Mouse (Mus musculus) liver, embryonic 12.5 days (tissue): ENCODE measurements around the gene Enpp3. TPM values are rescaled to one million over a fixed set of nuclear protein-coding genes. Genes with fewer than 3 reads are reported as not detected.
"Not testable (repeated sequence)": the region's sequence is repeated elsewhere in the genome, so short reads cannot be mapped to it uniquely, and the experiment has no call there.

Experiments used
- ATAC-seq: fragments of 200-750 bp; cut with Nextera tagmentation; 2 replicates; pipeline ENCODE4 v1.8.0; 2017; ENCODE audit warnings: moderate number of reproducible peaks, mild to moderate bottlenecking, moderate library complexity
- H3K27ac ChIP-seq: fragments of 300-500 bp; sonication (generic); 2 replicates; pipeline ENCODE4 v1.5.1; 2016; ENCODE audit warnings: mild to moderate bottlenecking
- H3K27me3 ChIP-seq: fragments of 300-500 bp; sonication (generic); replicated peaks from 2 replicates; pipeline ENCODE4 v1.6.1; 2016; ENCODE audit warnings: mild to moderate bottlenecking, moderate library complexity
- H3K36me3 ChIP-seq: fragments of 300-500 bp; sonication (generic); 2 replicates; pipeline ENCODE4 v1.6.1; 2016; ENCODE audit warnings: mild to moderate bottlenecking, moderate library complexity
- H3K4me1 ChIP-seq: fragments of 300-500 bp; sonication (generic); 2 replicates; pipeline ENCODE4 v1.6.1; 2016
- H3K4me2 ChIP-seq: fragments of 300-500 bp; sonication (generic); 2 replicates; pipeline ENCODE4 v1.6.1; 2016; ENCODE audit warnings: mild to moderate bottlenecking, moderate library complexity
- H3K4me3 ChIP-seq: fragments of 300-500 bp; sonication (generic); 2 replicates; pipeline ENCODE4 v1.5.1; 2016; ENCODE audit warnings: mild to moderate bottlenecking, moderate library complexity
- H3K9ac ChIP-seq: fragments of 300-500 bp; sonication (generic); 2 replicates; pipeline ENCODE4 v1.6.1; 2016; ENCODE audit warnings: mild to moderate bottlenecking, moderate library complexity
- H3K9me3 ChIP-seq: fragments of 300-500 bp; sonication (generic); replicated peaks from 2 replicates; pipeline ENCODE4 v1.6.1; 2016; ENCODE audit warnings: mild to moderate bottlenecking, moderate library complexity
- WGBS: fragments of 180-500 bp; shearing (Covaris S2); methylation state at CpG from one replicate; pipeline ENCODE4 v1.1.7; 2016; ENCODE audit not compliant: insufficient replicate concordance; 5-methylcytosine and 5-hydroxymethylcytosine counted together
- polyA plus RNA-seq: library from polyadenylated mRNA; unstranded; fragments of >200 nt; fragmentation: Nextera tagmentation; extraction: Ambion mirVana; gene quantifications from 2 replicates; pipeline ENCODE4 v1.2.1, GENCODE M21; 2016

The Enpp3 gene
- polyA plus RNA-seq, 1 experiment from 2014 or later, result 1.3 TPM

DNA sequence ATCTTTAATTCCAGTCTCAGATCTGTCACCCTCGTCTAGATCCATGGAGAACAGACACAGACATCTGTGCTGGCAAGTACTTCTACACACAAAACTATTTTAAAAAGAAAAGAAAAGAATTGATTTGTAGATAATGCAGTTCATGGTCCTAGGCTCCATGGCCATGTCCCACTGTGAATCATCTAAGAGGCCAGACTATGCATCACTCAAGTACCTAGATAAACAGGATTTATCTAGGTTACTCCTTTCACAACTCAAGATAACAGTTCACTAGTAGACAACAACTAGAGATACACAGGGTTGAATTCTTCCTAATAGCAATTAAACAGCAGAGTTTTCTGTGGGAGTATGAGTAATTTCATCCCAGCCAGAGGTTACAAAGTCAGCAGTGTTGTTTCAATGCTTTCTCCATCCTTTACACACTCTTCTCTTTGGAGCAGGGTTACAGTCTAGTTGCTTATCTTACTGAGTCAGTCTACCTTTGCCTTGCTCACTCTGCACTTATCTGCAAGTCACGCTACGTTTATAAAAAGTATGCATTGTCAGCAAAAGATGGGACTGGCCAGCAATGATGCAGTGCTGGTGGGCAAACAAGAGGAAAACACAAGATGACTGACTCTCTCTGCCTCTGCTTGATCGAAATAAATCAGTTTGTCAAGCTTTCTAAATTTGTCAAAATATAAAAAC is 20.5 kb downstream of the Enpp3 start:
- H3K36me3 ChIP-seq, result no peaks in the 10 kb centered on the region
- 0 out of 2 replicates have a peak, but pooled peaks cover 3% of the 10 kb centered on the region for H3K27me3 ChIP-seq
- peak; percentile 84 for ATAC-seq
- H3K4me1 ChIP-seq, result peaks cover 50% of the 10 kb centered on the region
- H3K9me3 ChIP-seq, result no peaks in the 10 kb centered on the region
- no peak overlapping the region for H3K4me3 ChIP-seq
- no peak overlapping the region for H3K9ac ChIP-seq
- peak overlapping the region; percentile 75 for H3K27ac ChIP-seq
- 35% methylated on average over 4 of the region's 4 CpGs for WGBS
- peak overlapping the region; percentile 29 for H3K4me2 ChIP-seq

DNA sequence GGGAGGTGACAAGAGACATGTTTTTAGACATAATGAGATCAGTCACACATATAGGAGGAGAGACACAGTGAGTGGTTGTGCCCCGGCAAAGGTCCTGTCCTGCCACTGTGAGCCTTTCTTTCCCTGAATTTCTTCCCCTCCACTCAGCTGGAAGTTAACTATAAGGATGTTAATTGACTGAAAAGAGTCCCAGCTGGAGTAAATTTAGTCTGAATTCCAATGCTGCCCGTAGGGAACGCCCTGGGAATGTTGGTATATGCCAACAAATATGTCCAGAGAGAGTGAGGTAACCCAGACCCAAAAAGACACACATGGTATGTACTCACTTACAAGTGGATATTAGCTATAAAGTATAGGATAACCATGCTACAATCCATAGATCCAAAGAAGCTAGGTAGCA is 23.1 kb downstream of the Enpp3 start:
- peaks cover 29% of the 10 kb centered on the region for H3K4me1 ChIP-seq
- 75% methylated on average over 3 of the region's 3 CpGs for WGBS
- H3K4me2 ChIP-seq, result no peak overlapping the region
- H3K36me3 ChIP-seq, result no peaks in the 10 kb centered on the region
- H3K9ac ChIP-seq, result no peak overlapping the region
- H3K27me3 ChIP-seq, result 0 out of 2 replicates have a peak, but pooled peaks cover 3% of the 10 kb centered on the region
- ATAC-seq, result no peak
- no peaks in the 10 kb centered on the region for H3K9me3 ChIP-seq
- no peak overlapping the region for H3K27ac ChIP-seq
- no peak overlapping the region for H3K4me3 ChIP-seq

DNA sequence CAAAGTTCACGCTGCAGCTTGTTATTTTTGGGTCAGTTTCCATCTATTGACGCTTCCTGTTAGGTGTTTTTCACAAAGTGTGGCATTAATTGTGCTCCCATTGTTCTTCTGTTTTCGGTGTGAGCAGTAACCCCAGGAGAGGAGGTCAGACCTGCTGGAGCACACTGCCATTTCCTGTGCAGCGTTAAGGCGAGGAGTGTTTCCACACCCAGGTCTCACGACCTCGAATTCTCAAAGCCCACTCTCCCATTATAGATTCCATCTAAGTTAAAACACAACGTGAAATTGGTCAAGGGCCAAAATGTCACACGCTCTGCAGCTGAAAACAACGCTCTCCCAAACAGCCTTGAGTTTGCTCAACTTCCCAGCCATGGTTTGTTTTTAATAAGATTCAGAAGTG is 32.0 kb downstream of the Enpp3 start:
- Histone ChIP-seq H3K27me3 (peaks cover 5% of the 10 kb centered on the region; the same call in 1 of the 2 replicates), H3K27ac (no peak overlapping the region), H3K4me2 (no peak overlapping the region), H3K4me3 (no peak overlapping the region), H3K4me1 (peaks cover 9% of the 10 kb centered on the region), H3K9me3 (no peaks in the 10 kb centered on the region), H3K9ac (no peak overlapping the region), H3K36me3 (no peaks in the 10 kb centered on the region)
- 48% methylated on average over 10 of the region's 10 CpGs for WGBS
- ATAC-seq, result no peak

DNA sequence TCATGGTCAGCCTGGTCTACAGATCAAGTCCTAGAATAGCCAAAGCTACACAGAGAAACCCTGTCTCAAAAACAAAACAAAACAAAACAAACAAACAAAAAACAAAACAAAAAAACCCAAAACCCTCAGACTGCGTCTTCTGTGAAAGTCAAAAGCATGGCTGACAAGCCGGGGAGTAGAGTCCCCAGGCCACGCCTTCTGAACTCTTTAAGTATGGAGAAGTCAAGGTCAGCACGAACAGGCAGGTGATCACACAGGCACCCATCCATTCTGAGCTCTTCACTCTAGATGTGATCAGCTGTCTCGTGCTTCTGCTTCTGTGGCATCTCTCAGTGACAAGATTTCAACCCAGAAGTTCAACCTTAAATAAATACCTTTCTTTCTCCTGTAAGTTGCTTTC is 35.9 kb downstream of the Enpp3 start:
- no peaks in the 10 kb centered on the region for H3K36me3 ChIP-seq
- no peak overlapping the region for H3K4me3 ChIP-seq
- H3K9me3 ChIP-seq, result 0 out of 2 replicates have a peak, but pooled peaks cover 5% of the 10 kb centered on the region
- H3K9ac ChIP-seq, result no peak overlapping the region
- H3K27ac ChIP-seq, result no peak overlapping the region
- H3K27me3 ChIP-seq, result no peaks in the 10 kb centered on the region
- peaks cover 14% of the 10 kb centered on the region for H3K4me1 ChIP-seq
- ATAC-seq, result no peak
- no peak overlapping the region for H3K4me2 ChIP-seq
- WGBS, result 75% methylated on average over 5 of the region's 5 CpGs

DNA sequence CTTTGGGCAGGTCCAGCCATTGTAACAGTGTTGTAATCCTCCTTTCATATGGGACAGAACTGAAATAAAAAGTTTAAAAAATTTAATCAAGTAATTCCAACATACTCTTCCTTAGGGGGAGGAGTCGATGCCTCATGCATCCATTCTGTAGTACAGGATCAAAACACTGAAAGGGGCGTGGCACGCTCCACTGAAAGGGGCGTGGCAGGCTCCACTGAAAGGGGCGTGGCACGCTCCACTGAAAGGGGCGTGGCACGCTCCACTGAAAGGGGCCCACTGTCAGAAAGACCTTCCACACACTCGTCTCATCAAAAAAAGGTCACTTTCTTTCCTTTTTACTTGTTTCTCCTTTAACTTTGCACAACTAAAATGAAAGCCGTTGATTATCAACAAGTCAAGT is 36.7 kb downstream of the Enpp3 start:
- ATAC-seq, result peak; percentile 72; the same call in 1 of the 2 replicates

DNA sequence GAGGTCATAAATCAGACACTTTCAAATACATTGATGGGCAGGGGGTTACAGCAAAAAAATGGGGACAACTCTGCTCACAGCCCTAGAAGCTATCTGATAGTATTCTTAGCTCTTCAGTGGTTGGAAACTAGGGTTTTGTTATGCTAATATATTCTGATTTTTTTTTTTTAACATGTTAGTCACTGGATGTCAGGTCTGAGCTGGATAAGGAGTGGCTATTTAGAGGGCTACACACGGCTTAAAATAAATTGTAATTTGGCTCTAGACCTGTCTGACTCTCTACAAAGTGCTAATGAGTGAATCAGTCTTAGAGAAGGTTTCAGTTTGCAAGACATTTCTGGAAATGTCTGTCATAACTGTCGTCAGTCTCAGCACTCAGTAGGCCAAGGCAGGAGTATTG is 37.5 kb downstream of the Enpp3 start:
- no peak overlapping the region for H3K27ac ChIP-seq
- H3K9ac ChIP-seq, result no peak overlapping the region
- H3K4me1 ChIP-seq, result peaks cover 14% of the 10 kb centered on the region
- H3K27me3 ChIP-seq, result no peaks in the 10 kb centered on the region
- H3K4me2 ChIP-seq, result no peak overlapping the region
- ATAC-seq, result no peak
- no peak overlapping the region for H3K4me3 ChIP-seq
- WGBS, result 50% methylated on average over 2 of the region's 2 CpGs
- H3K36me3 ChIP-seq, result no peaks in the 10 kb centered on the region
- H3K9me3 ChIP-seq, result 0 out of 2 replicates have a peak, but pooled peaks cover 5% of the 10 kb centered on the region

More for the DNA sequence above, 36.7 kb downstream of the Enpp3 start:
- H3K4me3 ChIP-seq, result no peak overlapping the region
- no peaks in the 10 kb centered on the region for H3K27me3 ChIP-seq
- H3K9ac ChIP-seq, result no peak overlapping the region
- H3K9me3 ChIP-seq, result 0 out of 2 replicates have a peak, but pooled peaks cover 5% of the 10 kb centered on the region
- H3K4me1 ChIP-seq, result peaks cover 14% of the 10 kb centered on the region
- H3K36me3 ChIP-seq, result no peaks in the 10 kb centered on the region
- H3K27ac ChIP-seq, result no peak overlapping the region
- no peak overlapping the region for H3K4me2 ChIP-seq
- WGBS, result 64% methylated on average over 10 of the region's 10 CpGs

DNA sequence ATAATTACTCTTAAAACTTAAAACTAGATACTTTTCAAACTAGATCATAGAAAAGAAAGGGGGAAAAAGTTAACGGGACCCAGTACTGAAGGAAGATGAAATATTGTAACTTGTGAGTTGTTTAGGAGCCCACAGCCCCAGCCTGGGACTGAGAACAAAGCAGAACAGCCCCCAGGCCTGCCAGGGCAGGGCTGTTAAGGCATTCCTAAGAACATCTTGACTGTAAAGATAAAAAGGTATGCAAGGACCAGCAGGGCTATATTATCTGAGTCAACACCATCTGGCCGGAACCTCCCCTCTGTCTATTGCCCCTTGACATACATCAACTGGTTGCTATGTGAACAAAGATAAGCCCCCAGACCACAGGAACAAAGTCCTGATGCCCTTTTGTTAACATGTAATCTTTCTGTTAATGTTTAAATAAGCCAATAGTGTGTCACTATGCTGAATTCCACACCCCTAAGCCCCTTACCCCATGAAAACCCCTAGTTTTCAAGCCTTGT is 39.8 kb downstream of the Enpp3 start:
- H3K4me1 ChIP-seq, result peaks cover 14% of the 10 kb centered on the region
- not testable (repeated sequence) for H3K27me3 ChIP-seq, H3K4me2 ChIP-seq, H3K9ac ChIP-seq, ATAC-seq, H3K27ac ChIP-seq, H3K9me3 ChIP-seq, H3K36me3 ChIP-seq, H3K4me3 ChIP-seq
- WGBS, result 55% methylated on average over 2 of the region's 2 CpGs

DNA sequence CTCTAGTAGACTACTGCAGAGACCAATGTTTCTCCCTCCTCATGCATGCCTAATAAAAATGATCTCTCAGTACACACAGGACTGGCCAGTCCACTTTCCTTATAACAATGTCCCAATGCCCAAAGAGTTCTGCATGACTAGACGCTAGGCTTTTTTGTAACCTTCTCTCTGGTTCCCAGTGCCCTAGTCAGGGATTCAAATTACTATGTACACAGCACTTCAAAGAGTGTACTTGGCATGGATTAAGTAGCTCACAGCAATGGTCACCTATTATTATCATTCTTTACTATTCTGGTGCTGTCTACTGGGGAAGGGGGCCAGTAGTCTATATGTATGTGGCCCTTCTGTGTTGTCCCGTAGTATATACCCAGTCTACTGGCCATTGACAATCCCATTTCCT is 40.8 kb downstream of the Enpp3 start:
- Histone ChIP-seq H3K9me3 (0 out of 2 replicates have a peak, but pooled peaks cover 5% of the 10 kb centered on the region), H3K9ac (no peak overlapping the region), H3K4me3 (no peak overlapping the region), H3K4me2 (no peak overlapping the region), H3K36me3 (no peaks in the 10 kb centered on the region), H3K27me3 (no peaks in the 10 kb centered on the region), H3K27ac (no peak overlapping the region), H3K4me1 (peaks cover 14% of the 10 kb centered on the region)
- no peak for ATAC-seq
- 85% methylated on average over 2 of the region's 2 CpGs for WGBS

DNA sequence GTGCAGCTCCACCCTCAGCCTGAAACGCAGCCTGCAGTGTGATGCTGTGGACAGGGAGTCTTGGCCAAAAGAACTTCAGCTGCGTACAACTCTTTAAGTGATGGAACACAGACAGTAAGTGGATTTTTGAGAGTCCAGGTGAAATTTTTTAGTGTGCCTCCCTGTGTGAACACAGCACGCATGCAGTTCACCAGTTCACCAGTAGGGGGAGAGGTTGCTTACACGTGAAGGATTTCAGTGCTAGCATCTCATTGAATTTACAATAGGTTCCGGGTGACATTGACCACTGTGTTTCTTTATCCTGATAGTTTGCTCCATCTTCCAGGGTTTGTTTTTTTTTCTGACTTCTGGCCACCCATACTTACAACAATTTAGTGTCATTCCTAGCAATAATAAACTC is 45.4 kb downstream of the Enpp3 start:
- Histone ChIP-seq H3K27ac (no peak overlapping the region), H3K4me1 (no peaks in the 10 kb centered on the region), H3K27me3 (no peaks in the 10 kb centered on the region), H3K4me2 (no peak overlapping the region), H3K9ac (no peak overlapping the region), H3K4me3 (no peak overlapping the region), H3K9me3 (no peaks in the 10 kb centered on the region), H3K36me3 (no peaks in the 10 kb centered on the region)
- WGBS, result 40% methylated on average over 5 of the region's 5 CpGs
- no peak for ATAC-seq

DNA sequence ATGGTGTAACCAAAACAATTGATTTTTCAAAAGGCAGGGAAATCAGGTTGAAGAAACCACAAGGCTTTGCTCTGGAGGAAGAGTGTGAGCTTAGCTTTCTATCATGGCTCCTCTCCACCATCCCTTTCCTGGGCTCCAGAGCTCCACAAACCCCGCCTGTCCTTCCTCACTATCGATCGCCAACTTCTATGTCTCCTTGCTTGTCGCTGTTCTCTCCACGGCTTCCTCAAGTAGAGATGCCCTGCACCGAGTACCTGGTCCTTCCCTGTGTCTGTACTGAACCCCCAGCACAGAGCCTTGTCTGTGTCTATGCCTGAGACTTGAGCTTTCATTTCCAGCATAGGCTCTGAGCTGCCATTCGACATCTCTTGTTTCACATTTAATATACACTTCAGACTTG is 49.9 kb downstream of the Enpp3 start:
- no peak for ATAC-seq
- WGBS, result 67% methylated on average over 7 of the region's 7 CpGs
- Histone ChIP-seq H3K9me3 (no peaks in the 10 kb centered on the region), H3K9ac (no peak overlapping the region), H3K36me3 (no peaks in the 10 kb centered on the region), H3K4me2 (no peak overlapping the region), H3K27me3 (no peaks in the 10 kb centered on the region), H3K4me3 (no peak overlapping the region), H3K4me1 (no peaks in the 10 kb centered on the region), H3K27ac (no peak overlapping the region)

DNA sequence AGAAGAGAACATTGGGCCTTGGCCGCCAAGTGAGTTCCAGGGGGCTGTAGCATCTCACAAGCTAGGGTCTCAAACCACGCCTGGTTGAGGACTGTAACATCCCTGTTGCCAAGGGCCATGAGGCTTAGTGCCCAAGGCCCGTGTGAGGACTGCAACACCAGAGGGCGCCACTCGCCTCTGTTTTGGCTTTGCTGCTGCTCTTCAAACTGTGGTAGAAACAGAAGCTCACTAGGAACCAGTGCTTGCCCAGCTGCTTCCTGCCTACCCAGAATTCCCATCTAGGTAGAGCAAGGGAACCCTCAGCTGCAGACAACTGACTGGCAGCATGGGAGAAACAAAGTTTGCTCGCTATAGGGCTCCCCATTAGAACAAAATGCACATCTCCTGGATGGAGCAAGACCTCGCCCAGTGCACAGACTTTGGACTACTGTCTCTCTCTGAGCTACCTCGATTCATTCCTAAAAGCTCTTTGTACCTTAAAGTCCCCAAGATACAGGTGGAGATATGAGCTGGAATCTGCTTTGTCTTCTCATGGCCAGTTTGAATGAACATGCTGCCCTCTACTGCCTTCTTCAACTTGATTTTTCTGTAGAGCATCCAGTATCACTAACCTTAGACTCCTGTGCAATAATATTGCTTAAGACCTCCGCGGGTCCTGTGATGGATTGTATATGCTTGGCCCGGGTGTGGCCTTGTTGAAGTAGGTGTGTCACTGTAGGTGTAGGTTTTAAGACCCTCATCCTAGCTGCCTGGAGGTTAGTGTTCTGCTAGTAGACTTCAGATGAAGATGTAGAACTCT is 52.7 kb downstream of the Enpp3 start:
- no peaks in the 10 kb centered on the region for H3K36me3 ChIP-seq
- no peak overlapping the region for H3K4me2 ChIP-seq
- H3K4me3 ChIP-seq, result no peak overlapping the region
- ATAC-seq, result peak; percentile 46
- no peaks in the 10 kb centered on the region for H3K9me3 ChIP-seq
- H3K27me3 ChIP-seq, result no peaks in the 10 kb centered on the region
- H3K27ac ChIP-seq, result no peak overlapping the region
- 48% methylated on average over 11 of the region's 11 CpGs for WGBS
- no peak overlapping the region for H3K9ac ChIP-seq
- peaks cover 15% of the 10 kb centered on the region for H3K4me1 ChIP-seq

DNA sequence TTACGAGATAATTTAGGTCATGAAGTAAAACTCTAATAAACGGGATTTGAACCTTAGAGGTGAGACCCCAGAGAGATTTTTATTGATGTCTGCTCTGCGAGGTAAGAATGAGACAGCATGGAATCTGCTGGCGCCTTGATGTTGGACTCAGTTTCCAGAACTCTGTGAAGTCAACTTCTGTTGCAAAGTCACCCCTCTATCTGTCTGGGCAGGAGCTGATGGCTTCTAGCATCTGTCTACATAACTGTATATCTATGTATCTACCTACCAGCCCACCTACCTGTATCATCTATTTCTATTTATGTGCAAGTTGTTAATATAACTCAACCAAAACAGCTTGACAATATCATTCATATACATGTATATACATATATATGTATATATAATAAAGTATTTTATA is 57.3 kb downstream of the Enpp3 start:
- Histone ChIP-seq H3K4me1 (peaks cover 35% of the 10 kb centered on the region), H3K9ac (no peak overlapping the region), H3K36me3 (no peaks in the 10 kb centered on the region), H3K9me3 (no peaks in the 10 kb centered on the region), H3K4me2 (peak overlapping the region; percentile 43), H3K27ac (peak overlapping the region; percentile 62), H3K27me3 (no peaks in the 10 kb centered on the region), H3K4me3 (no peak overlapping the region)
- WGBS, result 62% methylated on average over 4 of the region's 4 CpGs
- ATAC-seq, result peak; percentile 71
